Mouse (Mus musculus) kidney, adult 18-20 months (tissue): ENCODE measurements at regions not wholly inside any gene's neighbourhood (a gene's known extent, or its start where the extent isn't known, plus 50 kb on each side); places are given as distances from the start of the nearest gene placed in this dataset.

Source experiments
- DNase-seq: peaks from one replicate; pipeline ENCODE4 v3.0.0; 2021

DNA sequence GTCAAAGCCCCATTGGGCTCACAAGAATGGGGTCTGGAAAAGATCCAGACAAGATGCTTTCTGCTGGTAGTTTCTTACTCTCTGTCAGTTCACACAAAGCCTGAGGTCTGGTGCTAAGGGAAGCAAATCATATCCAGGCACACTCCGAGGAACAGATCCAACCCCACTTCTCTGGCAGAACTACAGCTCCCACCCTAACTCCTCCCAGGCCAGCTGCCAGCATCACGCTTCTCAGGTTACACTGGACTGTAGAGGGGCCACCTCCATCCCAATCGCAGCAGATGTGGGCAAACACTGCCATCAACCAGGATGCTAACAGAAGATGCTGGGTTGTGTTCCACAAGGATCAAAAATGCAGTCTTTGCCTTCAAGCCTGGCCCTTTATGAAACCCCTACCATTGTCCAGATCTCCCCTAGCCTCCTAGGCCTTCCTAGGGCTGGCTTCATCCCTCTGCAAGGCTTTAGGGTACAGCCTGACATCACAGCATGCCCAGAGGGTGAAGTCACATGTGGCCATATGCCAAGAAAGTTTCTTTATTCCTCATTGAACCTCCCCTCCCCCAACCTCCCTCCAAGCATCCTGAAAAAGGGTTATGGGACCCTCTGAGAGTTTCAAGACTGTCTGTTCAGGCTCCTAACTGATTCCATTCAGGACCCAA, 99.6 kb upstream of the 2610301B20Rik start:
- DNase-seq = no peak

DNA sequence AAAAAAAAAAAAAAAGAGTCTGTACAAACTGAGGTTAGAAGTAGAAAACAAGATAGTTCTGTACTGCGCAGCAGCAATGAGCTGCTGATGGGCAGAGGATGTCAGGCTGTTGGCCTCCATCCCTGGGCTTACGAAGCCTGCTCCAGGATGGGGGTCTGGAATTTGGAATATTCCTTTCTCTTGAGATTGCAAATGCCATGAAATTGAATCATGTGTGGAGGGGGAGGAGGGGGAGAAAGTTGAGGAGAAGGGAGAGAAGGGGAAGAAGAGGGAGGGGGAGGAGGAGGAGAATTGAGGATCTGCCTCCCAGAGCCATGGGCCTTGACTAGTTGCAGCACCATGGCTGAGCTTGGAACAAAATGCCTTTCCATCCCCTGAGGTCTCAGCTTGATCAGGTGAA, 87.6 kb upstream of the 2610301B20Rik start:
- no peak for DNase-seq

- no peak for DNase-seq
Measured at GRCm38 (mm10) chr4:10788306-10788705, 86.0 kb upstream of the 2610301B20Rik start.

- no peak for DNase-seq
Measured at GRCm38 (mm10) chr4:10789141-10789540, 85.2 kb upstream of the 2610301B20Rik start.

DNA sequence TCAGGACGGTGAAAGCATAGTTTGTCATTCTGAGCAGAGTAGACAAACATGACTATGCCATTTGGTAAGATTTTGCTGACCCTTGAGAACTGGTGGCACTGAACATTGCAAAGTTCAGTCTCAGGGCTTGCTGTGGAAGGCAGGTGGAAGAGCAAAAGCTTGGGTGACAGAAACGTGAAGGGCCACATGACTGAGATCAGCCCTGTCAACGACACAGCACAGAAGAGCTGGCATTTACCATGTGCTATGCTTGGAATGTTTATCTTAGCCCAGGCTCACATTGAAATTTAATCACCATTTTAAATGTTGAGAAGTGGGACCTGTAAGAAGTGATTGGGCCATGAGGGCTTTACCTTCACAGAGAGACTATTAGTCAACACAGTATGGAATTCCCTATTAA, 81.7 kb upstream of the 2610301B20Rik start:
- no peak for DNase-seq

DNA sequence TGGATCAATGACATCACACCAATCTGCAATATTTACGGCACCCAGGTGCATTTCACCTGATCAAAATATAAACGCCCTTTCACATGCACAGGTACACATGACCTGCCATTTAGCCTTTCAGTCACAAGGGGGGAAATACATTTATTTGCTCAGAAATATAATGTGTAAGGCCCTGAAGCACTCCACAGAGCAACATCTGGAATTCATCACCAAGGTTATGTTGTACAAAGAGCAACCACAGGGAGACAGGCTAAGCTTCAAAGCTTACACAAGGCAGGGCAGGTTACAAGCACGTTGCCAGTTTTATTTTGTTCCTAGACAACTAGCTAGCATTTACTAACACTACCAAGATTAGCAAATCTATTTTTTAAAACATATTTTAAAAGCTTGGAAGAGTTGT, 79.8 kb upstream of the 2610301B20Rik start:
- no peak for DNase-seq

DNA sequence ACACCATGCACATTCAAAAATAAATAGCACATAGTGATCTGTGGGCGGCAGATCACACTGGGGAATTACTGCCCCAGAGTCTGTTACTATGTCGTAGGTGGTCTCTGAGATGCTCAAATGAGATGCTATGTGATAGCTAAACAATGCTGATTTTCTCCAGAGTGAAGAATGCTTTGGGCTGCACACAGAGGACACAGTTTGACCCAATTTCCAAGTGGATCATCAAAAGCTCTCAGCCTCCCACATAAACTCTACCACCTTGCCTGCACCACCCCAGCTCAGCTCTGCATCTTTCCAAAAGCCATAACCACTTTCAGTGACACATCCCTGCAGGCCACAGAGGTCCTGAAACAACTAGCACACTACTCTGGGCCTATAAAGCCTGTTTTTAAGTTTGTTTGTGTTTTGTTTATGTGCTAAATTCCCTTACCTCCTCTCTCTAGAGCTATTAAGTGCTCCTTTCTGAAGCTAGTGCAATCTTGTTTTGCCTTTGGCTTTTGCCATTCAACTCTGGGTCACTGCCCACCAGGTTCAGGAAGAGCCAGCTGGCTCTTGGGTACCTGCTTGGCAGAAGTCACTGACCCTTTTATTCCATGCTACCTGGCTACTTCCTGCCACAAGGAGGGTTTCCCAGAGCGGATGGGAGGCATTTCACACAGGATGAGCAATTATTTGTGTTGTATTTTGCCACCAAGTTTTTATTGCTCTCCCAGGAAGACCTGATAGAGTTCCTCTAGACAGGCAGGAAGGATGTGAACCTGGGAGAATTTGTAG, 73.3 kb upstream of the 2610301B20Rik start:
- DNase-seq = no peak

GRCm38 (mm10) chr4:10804735-10805134, 69.6 kb upstream of the 2610301B20Rik start:
- DNase-seq = no peak

GRCm38 (mm10) chr4:10807260-10807659, 67.0 kb upstream of the 2610301B20Rik start:
- no peak for DNase-seq

GRCm38 (mm10) chr4:10812931-10813330, 61.4 kb upstream of the 2610301B20Rik start:
- no peak for DNase-seq
